ENCODE assay signal across 18 mouse cellular contexts in the genomic region with DNA sequence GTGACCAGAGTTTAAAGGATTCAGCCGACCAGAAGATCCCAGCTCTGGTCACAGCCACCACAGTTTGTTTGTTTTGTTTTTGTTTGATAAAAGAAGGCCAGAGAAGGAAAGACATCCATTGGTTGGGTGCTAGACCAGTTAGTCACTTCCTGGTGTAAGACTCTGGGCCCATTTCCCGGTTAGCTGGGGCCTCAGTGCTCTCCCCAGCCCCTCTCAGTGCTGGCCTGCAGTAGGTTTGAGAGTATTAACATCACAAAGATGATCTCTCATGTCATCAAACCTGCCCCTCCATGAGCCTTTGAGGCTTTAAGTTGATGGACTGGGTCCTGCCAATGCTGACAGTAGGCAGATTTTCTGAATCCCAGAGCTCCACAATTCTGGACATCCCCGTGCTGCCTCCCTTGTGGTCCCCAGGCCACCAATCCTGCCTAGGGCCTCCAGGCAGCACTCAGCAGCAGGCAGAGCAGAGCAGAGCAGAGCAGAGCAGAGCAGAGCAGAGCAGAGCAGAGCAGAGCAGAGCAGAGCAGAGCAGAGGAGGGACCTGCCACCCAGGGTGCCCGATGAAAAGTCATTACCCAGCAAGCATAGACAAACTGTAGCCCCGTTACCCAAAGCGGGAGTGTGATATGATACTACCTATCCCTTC. TPM values are rescaled to one million over a fixed set of nuclear protein-coding genes. Genes with fewer than 3 reads are reported as not detected.
DNase-seq lines count a peak whose midpoint lies in the region; ATAC-seq lines count a peak whose summit lies in the region.
"Had no signal": no experiment of that assay in that cellular context is flagged by ENCODE, and none has a peak within 500 bp of the region (broad histone marks: within the 10 kb centered on the region; RNA-seq: fewer than 3 reads in every experiment).

No protein-coding gene starts in this region.

- under 1% methylated on average over 6 of the region's 6 CpGs for WGBS in hindbrain, embryonic 10.5 days
- WGBS in hindbrain, embryonic 14.5 days, result 4% methylated on average over 6 of the region's 6 CpGs
- WGBS in neural tube, embryonic 15.5 days, result 1% methylated on average over 6 of the region's 6 CpGs
- WGBS in limb, embryonic 13.5 days, result 12% methylated on average over 6 of the region's 6 CpGs

- no peaks in the 10 kb centered on the region for H3K36me3 ChIP-seq in hindbrain, embryonic 10.5 days
- no peaks in the 10 kb centered on the region for H3K36me3 ChIP-seq in hindbrain, embryonic 14.5 days (replicated peaks; ENCODE audit: control insufficient read depth, insufficient read depth)
- no peaks in the 10 kb centered on the region for H3K36me3 ChIP-seq in neural tube, embryonic 15.5 days
- H3K36me3 ChIP-seq in limb, embryonic 13.5 days, result no peaks in the 10 kb centered on the region
- H3K36me3 ChIP-seq: hindbrain, embryonic 13.5 days; liver, embryonic 12.5 days; midbrain, embryonic 12.5 days had no signal

- no peak overlapping the region for H3K9ac ChIP-seq in hindbrain, embryonic 14.5 days
- H3K9ac ChIP-seq in neural tube, embryonic 15.5 days (replicated peaks), result no peak overlapping the region
- H3K9ac ChIP-seq in limb, embryonic 13.5 days, result 0 out of 2 replicates have a peak overlapping the region, but pooled peaks have one; percentile 14
- H3K9ac ChIP-seq: hindbrain, embryonic 13.5 days; liver, embryonic 12.5 days; midbrain, embryonic 12.5 days had no signal

- peak; percentile 30 for DNase-seq in hindbrain, embryonic 10.5 days (ENCODE audit: low spot score)
- DNase-seq in hindbrain, embryonic 14.5 days (ENCODE audit: low spot score), result no peak
- peak; percentile 60 for DNase-seq in neural tube, embryonic 10.5 days (ENCODE audit: extremely low spot score, low spot score)
- no peak for DNase-seq in cerebellum, postnatal 25 days
- no peak for DNase-seq in urinary bladder, postnatal 36 days (ENCODE audit: low spot score in 2 of 2)
- DNase-seq in left cerebral cortex, postnatal 14 days (ENCODE audit: low spot score in 2 of 2), result no peak
- DNase-seq: cerebellum, adult 9-11 months; layer of hippocampus, postnatal 36 days; thymus, postnatal 14 days had no signal

- no peak overlapping the region; the same call in 1 of the 2 replicates for H3K4me3 ChIP-seq in hindbrain, embryonic 10.5 days
- H3K4me3 ChIP-seq in hindbrain, embryonic 14.5 days (replicated peaks; ENCODE audit: low read length), result no peak overlapping the region
- H3K4me3 ChIP-seq in neural tube, embryonic 15.5 days (replicated peaks), result no peak overlapping the region
- peak overlapping the region; percentile 65; the same call in 1 of the 2 replicates for H3K4me3 ChIP-seq in limb, embryonic 13.5 days
- H3K4me3 ChIP-seq: erythroblast, embryonic 14.5 days; hindbrain, embryonic 13.5 days; liver, embryonic 12.5 days had no signal

- H3K4me1 ChIP-seq in hindbrain, embryonic 10.5 days (replicated peaks), result peaks cover 58% of the 10 kb centered on the region
- peaks cover 6% of the 10 kb centered on the region; the same call in 1 of the 2 replicates for H3K4me1 ChIP-seq in hindbrain, embryonic 14.5 days (replicated peaks; ENCODE audit: control insufficient read depth, insufficient read depth, low read length)
- peaks cover 26% of the 10 kb centered on the region for H3K4me1 ChIP-seq in neural tube, embryonic 15.5 days
- H3K4me1 ChIP-seq in limb, embryonic 13.5 days, result peaks cover 54% of the 10 kb centered on the region

- peaks cover 3% of the 10 kb centered on the region; the same call in 1 of the 2 replicates for H3K9me3 ChIP-seq in hindbrain, embryonic 10.5 days
- H3K9me3 ChIP-seq in hindbrain, embryonic 14.5 days (ENCODE audit: control insufficient read depth, low read length), result 0 out of 2 replicates have a peak, but pooled peaks cover 3% of the 10 kb centered on the region
- H3K9me3 ChIP-seq in neural tube, embryonic 15.5 days (replicated peaks), result no peaks in the 10 kb centered on the region
- peaks cover 6% of the 10 kb centered on the region; the same call in 1 of the 2 replicates for H3K9me3 ChIP-seq in limb, embryonic 13.5 days

- intact Hi-C loops in left cerebral cortex, postnatal 14 days (cut with DNase I), result loop anchor here (5.0 kb wide), 1 partner anchor 112 kb away; no protein-coding TSS in a partner anchor

- H3K4me2 ChIP-seq in hindbrain, embryonic 14.5 days (replicated peaks), result no peak overlapping the region
- no peak overlapping the region for H3K4me2 ChIP-seq in neural tube, embryonic 15.5 days
- peak overlapping the region; percentile 82 for H3K4me2 ChIP-seq in limb, embryonic 13.5 days (replicated peaks)
- H3K4me2 ChIP-seq: heart, embryonic 11.5 days; liver, embryonic 12.5 days; midbrain, embryonic 12.5 days had no signal

- peaks cover 100% of the 10 kb centered on the region for H3K27me3 ChIP-seq in hindbrain, embryonic 10.5 days (ENCODE audit: insufficient read depth, poor library complexity, severe bottlenecking)
- H3K27me3 ChIP-seq in hindbrain, embryonic 14.5 days (ENCODE audit: control insufficient read depth, insufficient read depth, low read length), result peaks cover 97% of the 10 kb centered on the region
- peaks cover 96% of the 10 kb centered on the region for H3K27me3 ChIP-seq in neural tube, embryonic 15.5 days (replicated peaks)
- peaks cover 91% of the 10 kb centered on the region for H3K27me3 ChIP-seq in limb, embryonic 13.5 days

- no peak for ATAC-seq in hindbrain, embryonic 14.5 days (ENCODE audit: low FRiP score)
- no peak for ATAC-seq in neural tube, embryonic 15.5 days (ENCODE audit: low FRiP score)
- ATAC-seq in limb, embryonic 13.5 days (ENCODE audit: low FRiP score, low read depth), result no peak
- ATAC-seq: liver, embryonic 12.5 days; lung, postnatal 0 days had no signal

- H3K27ac ChIP-seq in hindbrain, embryonic 10.5 days, result no peak overlapping the region
- H3K27ac ChIP-seq in hindbrain, embryonic 14.5 days, result no peak overlapping the region
- no peak overlapping the region for H3K27ac ChIP-seq in neural tube, embryonic 15.5 days (replicated peaks)
- H3K27ac ChIP-seq in limb, embryonic 13.5 days, result no peak overlapping the region
- H3K27ac ChIP-seq: hindbrain, embryonic 13.5 days; liver, embryonic 12.5 days; midbrain, embryonic 12.5 days had no signal

RNA-seq across cellular contexts. Expression of a gene that starts 2.4 kb away (rescaled TPM):
- 5.4 and 5.6 TPM in 2 replicates for polyA plus RNA-seq in hindbrain, embryonic 10.5 days (2016; fragmentation: Nextera tagmentation; extraction: Ambion mirVana)
- 0.55 and 0.64 TPM in 2 replicates for polyA plus RNA-seq in hindbrain, embryonic 14.5 days (2014; fragmentation: Nextera tagmentation; extraction: Ambion mirVana)
- 1.3 TPM in 1 of 2 replicates, not detected in the other for polyA plus RNA-seq in neural tube, embryonic 15.5 days (2015; fragmentation: Nextera tagmentation; extraction: Ambion mirVana)
- polyA plus RNA-seq in limb, embryonic 13.5 days (2015; fragmentation: Nextera tagmentation; extraction: Ambion mirVana), result 8.7 and 9.7 TPM in 2 replicates
- under 1 TPM; 0.53 to 0.90 TPM for total RNA-seq in left cerebral cortex, postnatal 14 days (2021)
- polyA plus RNA-seq: erythroblast, embryonic 14.5 days; lung, postnatal 0 days; neural tube, embryonic 14.5 days had no signal

Comparison
In these comparisons a context has a peak if more than half of its experiments do, and no peak if none do; other contexts are left out.
1. DNase-seq: peak in hindbrain, embryonic 10.5 days (single experiment) and neural tube, embryonic 10.5 days (single experiment); none in hindbrain, embryonic 14.5 days (single experiment), cerebellum, postnatal 25 days (0 of 2), urinary bladder, postnatal 36 days (0 of 2) and left cerebral cortex, postnatal 14 days (0 of 2).